Mouse (Mus musculus) CH12.LX (cell line): ENCODE measurements around the gene Cox11. TPM values are rescaled to one million over a fixed set of nuclear protein-coding genes. Genes with fewer than 3 reads are reported as not detected.

ENCODE experiments used
- DNase-seq: peaks from one replicate; pipeline ENCODE4 v3.0.0-alpha.2; 2013; ENCODE audit errors: extremely low read depth
- H3K27ac ChIP-seq: 2 replicates; pipeline ENCODE4 v1.5.1; 2012; ENCODE audit warnings: low read depth, mild to moderate bottlenecking, control low read depth, moderate library complexity; ENCODE audit not compliant: insufficient read depth
- H3K27me3 ChIP-seq: replicated peaks from 2 replicates; pipeline ENCODE3; 2012; ENCODE audit warnings: inconsistent platforms
- H3K36me3 ChIP-seq, 2 experiments: replicated peaks in 1 of 2; 2 replicates each; pipeline versions ENCODE3 to v1.6.1; 2012; ENCODE audit warnings: inconsistent platforms in 1 of 2, low read length in 1 of 2, mild to moderate bottlenecking in 1 of 2, mixed read lengths in 1 of 2, moderate library complexity in 1 of 2; ENCODE audit not compliant: control insufficient read depth in 1 of 2, insufficient read depth in 1 of 2
- H3K4me1 ChIP-seq, 2 experiments: 2 replicates each; pipeline ENCODE4 v1.6.1; 2012; ENCODE audit warnings: inconsistent platforms in 1 of 2, moderate library complexity in 1 of 2; ENCODE audit not compliant: insufficient read depth in 2 of 2, control insufficient read depth in 1 of 2
- H3K4me2 ChIP-seq: 2 replicates; pipeline ENCODE4 v1.6.1; 2012; ENCODE audit warnings: low read depth, mild to moderate bottlenecking, control low read depth; ENCODE audit not compliant: poor library complexity, insufficient read depth, severe bottlenecking
- H3K4me3 ChIP-seq, 3 experiments: fragments of 150-350 bp in 1 of 3; sonication (generic) in 1 of 3; replicated peaks in 1 of 3; 2 replicates each; pipeline versions ENCODE3 to v1.5.1; 2011 to 2012; ENCODE audit warnings: low read depth in 2 of 3, low read length in 2 of 3, mild to moderate bottlenecking in 2 of 3, moderate library complexity in 2 of 3, control low read depth in 1 of 3, improper control_type of control experiment in 1 of 3, inconsistent platforms in 1 of 3, mixed read lengths in 1 of 3; ENCODE audit not compliant: poor library complexity in 1 of 3
- H3K79me2 ChIP-seq: replicated peaks from 2 replicates; pipeline ENCODE4 v1.6.1; 2012; ENCODE audit warnings: mild to moderate bottlenecking, moderate library complexity; ENCODE audit not compliant: control insufficient read depth, poor library complexity, insufficient read depth, severe bottlenecking; ENCODE audit errors: extremely low read depth
- H3K9ac ChIP-seq: 2 replicates; pipeline ENCODE4 v1.6.1; 2012; ENCODE audit warnings: low read depth, mild to moderate bottlenecking, control low read depth, moderate library complexity; ENCODE audit not compliant: insufficient read depth
- H3K9me3 ChIP-seq: replicated peaks from 2 replicates; pipeline ENCODE3; 2012; ENCODE audit warnings: low read length, inconsistent platforms, mixed read lengths
- CTCF ChIP-seq, 2 experiments: IDR thresholded peaks in 1 of 2; conservative IDR thresholded peaks in 1 of 2; 2 replicates each; pipeline ENCODE4 v1.5.1; 2011 to 2012; ENCODE audit warnings: low read depth in 2 of 2, low read length in 2 of 2, improper control_type of control experiment in 1 of 2, inconsistent platforms in 1 of 2, mild to moderate bottlenecking in 1 of 2, moderate library complexity in 1 of 2
- JUN ChIP-seq: IDR thresholded peaks from 2 replicates; pipeline ENCODE4 v1.6.1; 2011; ENCODE audit warnings: low read depth, mild to moderate bottlenecking, low read length, improper control_type of control experiment, moderate library complexity; ENCODE audit not compliant: insufficient read depth
- KAT2A ChIP-seq: IDR thresholded peaks from 2 replicates; pipeline ENCODE4 v1.6.1; 2012; ENCODE audit warnings: low read length, improper control_type of control experiment, inconsistent platforms; ENCODE audit not compliant: insufficient replicate concordance
- SIN3A ChIP-seq: IDR thresholded peaks from 2 replicates; pipeline ENCODE4 v1.6.1; 2012; ENCODE audit warnings: low read length, improper control_type of control experiment, inconsistent platforms
- SMC3 ChIP-seq: IDR thresholded peaks from 2 replicates; pipeline ENCODE4 v1.6.1; 2011; ENCODE audit warnings: low read depth, low read length, improper control_type of control experiment
- TBP ChIP-seq: conservative IDR thresholded peaks from 2 replicates; pipeline ENCODE4 v1.6.1; 2011; ENCODE audit warnings: low read depth, low read length, improper control_type of control experiment
- UBTF ChIP-seq: IDR thresholded peaks from 2 replicates; pipeline ENCODE4 v1.6.1; 2012; ENCODE audit warnings: low read depth, mild to moderate bottlenecking, inconsistent platforms, low read length, improper control_type of control experiment, moderate library complexity
- ZC3H11A ChIP-seq: IDR thresholded peaks from 2 replicates; pipeline ENCODE4 v1.6.1; 2012; ENCODE audit warnings: low read depth, mild to moderate bottlenecking, inconsistent platforms, low read length, improper control_type of control experiment
- ZKSCAN1 ChIP-seq: IDR thresholded peaks from 2 replicates; pipeline ENCODE4 v1.6.1; 2012; ENCODE audit warnings: low read depth, inconsistent platforms, low read length, improper control_type of control experiment, borderline replicate concordance
- ZNF384 ChIP-seq: IDR thresholded peaks from 2 replicates; pipeline ENCODE4 v1.6.1; 2012; ENCODE audit warnings: low read depth, low read length, improper control_type of control experiment, inconsistent platforms
- dilution Hi-C: fragments of 300-500 bp; cut with MboI; formaldehyde crosslinking; loops from 2 replicates; pipeline ENCODE4 v1.14.3; 2020; ENCODE audit warnings: low sequenced_read_pairs; ENCODE audit not compliant: extremely low pct_unique_long_range_greater_than_20kb, extremely low pct_ligation_motif_present
- in situ Hi-C: fragments of 300-500 bp; cut with MboI; formaldehyde crosslinking; loops from 3 replicates; pipeline ENCODE4 v1.14.3; 2019; ENCODE audit warnings: low sequenced_read_pairs, low pct_ligation_motif_present, low pct_unique_long_range_greater_than_20kb, mixed read lengths
- polyA plus RNA-seq: library from polyadenylated mRNA; unstranded; fragments of >175 nt; gene quantifications from 2 replicates; pipeline ENCODE4 v1.2.1, GENCODE M21; 2012; ENCODE audit warnings: low read depth; ENCODE audit not compliant: insufficient read length
- total RNA-seq, 2 experiments: library from RNA; depleted of rRNA; stranded (reverse); fragments of 300-350 nt in 1 of 2; fragments of >200 nt in 1 of 2; gene quantifications; 2 replicates each; pipeline ENCODE4 v1.2.3; 2012 to 2014

Cox11 gene
- total and polyA plus RNA-seq, 3 experiments: 43.2 to 64.3 (median 61.4) TPM

DNA sequence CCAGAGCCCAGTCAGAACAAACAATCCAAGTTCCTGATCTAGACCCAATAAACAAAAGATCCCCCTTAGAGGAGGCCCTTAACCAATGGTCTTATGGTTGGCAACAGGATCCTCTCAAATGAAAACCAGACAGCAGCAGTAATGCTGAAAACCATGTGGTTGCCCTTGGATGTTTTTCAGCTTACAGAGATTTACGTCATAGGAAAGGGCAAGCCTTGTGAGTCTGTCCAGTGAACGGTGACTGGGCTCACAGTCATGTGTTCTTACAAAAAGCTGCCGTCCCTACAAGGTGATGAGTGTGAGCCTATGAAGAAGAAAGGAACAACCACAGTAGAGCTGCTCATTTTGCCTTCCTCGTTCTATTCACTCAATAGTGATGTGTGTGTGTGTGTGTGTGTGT is 22.7 kb downstream of the Cox11 start:
- dilution Hi-C loops: no loop called here

DNA sequence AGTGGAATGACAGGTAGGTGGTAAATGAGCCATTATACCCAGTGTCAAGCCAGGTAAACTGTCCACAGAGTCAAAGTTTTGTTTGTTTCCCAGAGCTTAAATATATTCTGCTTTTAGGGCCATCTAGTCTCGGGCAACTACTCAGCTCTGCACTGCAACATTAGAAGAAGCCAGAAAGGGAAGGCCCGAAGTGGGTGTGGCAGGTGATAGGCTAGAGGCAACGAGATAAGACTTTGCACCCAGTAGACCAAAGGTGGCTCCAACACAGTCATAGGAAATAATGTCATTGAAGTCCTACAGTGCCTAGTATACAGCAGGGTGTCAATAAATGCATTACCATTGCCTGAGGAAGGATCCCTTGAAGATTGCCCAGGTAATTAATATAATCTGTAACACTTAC is 25.1 kb downstream of the Cox11 start:
- Histone ChIP-seq H3K4me3 (no peak overlapping the region), H3K79me2 (no peaks in the 10 kb centered on the region), H3K4me2 (no peak overlapping the region), H3K27me3 (no peaks in the 10 kb centered on the region), H3K9me3 (no peaks in the 10 kb centered on the region), H3K9ac (no peak overlapping the region), H3K36me3 (no peaks in the 10 kb centered on the region), H3K27ac (no peak overlapping the region), H3K4me1 (no peaks in the 10 kb centered on the region)
- in situ Hi-C loops: no loop called here
- dilution Hi-C loops: no loop called here
- no peak for DNase-seq
- TF ChIP-seq SIN3A (no peak), TBP (no peak), ZC3H11A (no peak), UBTF (no peak), JUN (no peak), ZKSCAN1 (no peak)

More for the DNA sequence above, 22.7 kb downstream of the Cox11 start:
- Histone ChIP-seq H3K4me1 (no peaks in the 10 kb centered on the region), H3K9me3 (no peaks in the 10 kb centered on the region), H3K4me2 (no peak overlapping the region), H3K4me3 (no peak overlapping the region), H3K27me3 (no peaks in the 10 kb centered on the region), H3K36me3 (no peaks in the 10 kb centered on the region), H3K79me2 (no peaks in the 10 kb centered on the region), H3K27ac (no peak overlapping the region), H3K9ac (no peak overlapping the region)
- in situ Hi-C loops: no loop called here
- no peak for DNase-seq
- no peak for TF ChIP-seq KAT2A
- TF ChIP-seq CTCF (conservative IDR thresholded peaks at IDR 0.05 in 1 of 2, IDR thresholded peaks at IDR 0.05 in 1 of 2; ENCODE audit: low read depth in 2 of 2, low read length in 2 of 2): no peak

DNA sequence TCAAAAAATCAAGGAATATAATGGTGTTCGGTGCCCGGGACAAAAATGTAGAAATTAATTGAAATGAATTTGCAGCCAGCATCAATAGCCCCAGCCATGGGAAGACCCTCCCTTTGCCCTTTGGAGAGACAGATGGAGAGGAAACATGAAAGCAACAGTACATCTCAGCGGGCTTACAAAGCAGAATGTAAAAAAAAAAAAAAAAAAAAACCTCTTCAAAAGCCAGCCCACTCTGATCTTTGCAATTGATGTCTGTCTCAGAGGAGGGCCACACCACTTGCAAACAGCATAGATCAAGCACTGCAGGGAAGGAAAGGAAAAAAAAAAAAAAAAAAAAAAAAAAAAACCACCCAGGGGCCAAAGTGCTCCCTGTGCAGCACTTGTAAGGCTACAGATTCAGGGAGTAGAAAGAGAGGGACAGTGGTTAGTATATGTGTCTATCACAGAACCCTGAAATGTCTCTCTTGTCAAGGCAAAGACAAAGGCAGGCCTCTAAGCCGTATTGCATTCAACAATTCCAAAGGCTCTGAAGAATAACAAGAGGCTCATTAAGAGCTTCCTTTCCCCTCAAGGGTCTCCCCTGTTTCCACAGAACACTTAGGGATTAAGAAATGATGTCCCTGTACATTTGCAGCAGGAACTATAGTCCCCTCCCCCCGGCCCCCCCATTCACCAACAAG is 25.8 kb downstream of the Cox11 start:
- TF ChIP-seq ZNF384 (peak; percentile 43), SMC3 (no peak)
- no peaks in the 10 kb centered on the region for H3K36me3 ChIP-seq
- dilution Hi-C loops (no loop called here), in situ Hi-C loops (no loop called here)
- no peaks in the 10 kb centered on the region for H3K27me3 ChIP-seq
- H3K4me1 ChIP-seq: no peaks in the 10 kb centered on the region
- H3K4me2 ChIP-seq: no peak overlapping the region
- no peaks in the 10 kb centered on the region for H3K9me3 ChIP-seq
- no peaks in the 10 kb centered on the region for H3K79me2 ChIP-seq
- H3K4me3 ChIP-seq: no peak overlapping the region
- H3K27ac ChIP-seq: no peak overlapping the region
- DNase-seq: no peak
- H3K9ac ChIP-seq: no peak overlapping the region
